Mouse (Mus musculus) lung, embryonic 14.5 days (tissue): ENCODE measurements around the gene Prpsap2. TPM values are rescaled to one million over a fixed set of nuclear protein-coding genes. Genes with fewer than 3 reads are reported as not detected.

Experiments used
- ATAC-seq: fragments of 200-750 bp; cut with Nextera tagmentation; 2 replicates; pipeline ENCODE4 v1.8.0; 2017; ENCODE audit warnings: mild to moderate bottlenecking, moderate TSS enrichment, moderate library complexity; ENCODE audit not compliant: insufficient read depth
- DNase-seq: peaks from one replicate; pipeline ENCODE4 v3.0.0-alpha.2; 2015
- H3K27ac ChIP-seq: fragments of 300-500 bp; sonication (generic); 2 replicates; pipeline ENCODE4 v1.5.1; 2014; ENCODE audit warnings: low read depth, mild to moderate bottlenecking, moderate library complexity
- H3K27me3 ChIP-seq: fragments of 300-500 bp; sonication (generic); 2 replicates; pipeline ENCODE4 v1.6.1; 2014; ENCODE audit warnings: low read length, control low read depth; ENCODE audit not compliant: insufficient read depth
- H3K36me3 ChIP-seq: fragments of 300-500 bp; sonication (generic); 2 replicates; pipeline ENCODE4 v1.6.1; 2014; ENCODE audit warnings: control low read depth; ENCODE audit not compliant: insufficient read depth
- H3K4me1 ChIP-seq: fragments of 300-500 bp; sonication (generic); 2 replicates; pipeline ENCODE4 v1.6.1; 2014; ENCODE audit warnings: antibody characterized with exemption, control low read depth; ENCODE audit not compliant: insufficient read depth
- H3K4me2 ChIP-seq: fragments of 300-500 bp; sonication (generic); 2 replicates; pipeline ENCODE4 v1.6.1; 2014; ENCODE audit warnings: mild to moderate bottlenecking
- H3K4me3 ChIP-seq: fragments of 300-500 bp; sonication (generic); 2 replicates; pipeline ENCODE4 v1.5.1; 2014; ENCODE audit warnings: low read depth, low read length
- H3K9ac ChIP-seq: fragments of 300-500 bp; sonication (generic); 2 replicates; pipeline ENCODE4 v1.6.1; 2014
- H3K9me3 ChIP-seq: fragments of 300-500 bp; sonication (generic); 2 replicates; pipeline ENCODE4 v1.6.1; 2016; ENCODE audit warnings: low read depth, low read length, control low read depth
- CTCF ChIP-seq: IDR thresholded peaks from 2 replicates; pipeline ENCODE4 v1.5.1; 2016; ENCODE audit warnings: antibody characterized with exemption, low read depth
- WGBS: fragments of 180-500 bp; shearing (Covaris S2); extraction: QIAGEN DNeasy Blood & Tissue Kit; methylation state at CpG from one replicate; pipeline ENCODE4 v1.1.7; 2014; 5-methylcytosine and 5-hydroxymethylcytosine counted together
- polyA plus RNA-seq: library from polyadenylated mRNA; unstranded; fragments of >200 nt; fragmentation: Nextera tagmentation; extraction: Ambion mirVana; gene quantifications from 2 replicates; pipeline ENCODE4 v1.2.1, GENCODE M21; 2014

The Prpsap2 gene
- polyA plus RNA-seq, 1 experiment from 2014 or later: 26.7 TPM

DNA sequence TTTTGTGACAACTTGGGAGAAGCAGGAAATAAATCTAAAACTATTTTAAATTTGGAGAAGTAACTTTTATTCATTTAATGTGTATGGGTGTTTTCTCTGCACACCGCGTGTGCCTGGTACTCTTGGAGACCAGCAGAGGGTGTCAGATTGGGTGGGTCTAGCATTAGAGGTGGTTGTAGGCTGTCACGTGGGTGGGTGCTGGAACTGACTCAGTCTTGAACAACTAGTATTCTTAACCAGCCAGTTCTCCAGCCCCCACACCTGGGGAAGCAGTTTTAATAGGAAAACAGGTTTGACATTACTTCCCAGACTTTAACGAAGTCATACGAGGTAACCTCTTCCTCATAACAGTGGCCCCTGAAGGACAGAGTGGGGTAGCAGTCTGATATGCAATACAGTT is 1.4 kb downstream of the Prpsap2 start:
- WGBS: 68% methylated on average over 5 of the region's 5 CpGs
- peak overlapping the region; percentile 60 for H3K4me3 ChIP-seq
- no peaks in the 10 kb centered on the region for H3K4me1 ChIP-seq
- H3K27me3 ChIP-seq: no peaks in the 10 kb centered on the region
- DNase-seq: peak; percentile 11
- H3K36me3 ChIP-seq: peaks cover 6% of the 10 kb centered on the region
- peak; percentile 11 for TF ChIP-seq CTCF
- no peak for ATAC-seq
- no peak overlapping the region for H3K27ac ChIP-seq
- no peak overlapping the region for H3K9ac ChIP-seq
- H3K9me3 ChIP-seq: no peaks in the 10 kb centered on the region
- peak overlapping the region; percentile 73 for H3K4me2 ChIP-seq

DNA sequence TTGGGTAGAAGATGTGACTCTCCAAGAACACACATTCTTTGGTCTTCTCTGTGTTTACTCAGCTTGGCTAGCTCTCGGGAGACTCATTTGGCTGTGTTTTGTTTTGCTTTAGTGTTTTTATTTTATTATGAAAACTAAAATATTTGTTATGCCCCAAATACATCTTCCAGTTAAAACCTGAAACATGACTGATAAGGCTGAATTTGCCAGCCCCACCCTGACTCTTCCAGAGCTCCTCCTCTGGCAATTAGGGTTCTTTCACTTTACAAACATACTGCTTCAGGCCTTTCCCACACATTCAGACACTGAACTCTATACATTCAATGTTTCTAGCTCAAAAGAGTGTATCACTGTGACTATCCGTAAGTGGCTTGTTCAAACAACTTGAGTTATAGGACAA is 4.7 kb downstream of the Prpsap2 start:
- TF ChIP-seq CTCF: no peak
- H3K4me1 ChIP-seq: no peaks in the 10 kb centered on the region
- H3K4me3 ChIP-seq: no peak overlapping the region
- no peak overlapping the region for H3K4me2 ChIP-seq
- peaks cover 35% of the 10 kb centered on the region for H3K36me3 ChIP-seq
- no peak overlapping the region for H3K9ac ChIP-seq
- no peaks in the 10 kb centered on the region for H3K9me3 ChIP-seq
- DNase-seq: no peak
- no peaks in the 10 kb centered on the region for H3K27me3 ChIP-seq
- 72% methylated on average over 2 of the region's 2 CpGs for WGBS
- no peak for ATAC-seq
- no peak overlapping the region for H3K27ac ChIP-seq

DNA sequence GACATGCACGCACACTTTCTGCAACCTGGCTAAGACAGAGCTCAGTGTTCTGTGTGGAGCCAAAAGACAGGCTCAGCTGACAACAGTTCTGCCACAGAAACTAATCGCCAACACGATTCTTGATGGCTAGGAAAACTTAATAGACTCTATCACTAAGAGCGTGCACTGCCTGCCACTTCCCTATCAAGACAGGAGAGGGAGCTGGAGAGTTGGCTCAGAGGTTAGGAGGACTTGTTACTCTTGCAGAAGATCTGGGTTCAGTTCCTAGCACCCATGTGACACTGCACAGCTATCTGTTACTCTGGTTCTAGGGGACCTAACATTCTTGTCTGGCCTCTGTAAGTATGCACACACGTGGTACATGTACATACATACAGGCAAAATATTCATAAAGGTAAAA is 10.3 kb downstream of the Prpsap2 start:
- H3K9me3 ChIP-seq: no peaks in the 10 kb centered on the region
- WGBS: 78% methylated on average over 5 of the region's 5 CpGs
- no peak for ATAC-seq
- H3K27me3 ChIP-seq: no peaks in the 10 kb centered on the region
- H3K4me2 ChIP-seq: no peak overlapping the region
- H3K36me3 ChIP-seq: peaks cover 80% of the 10 kb centered on the region
- no peak overlapping the region for H3K27ac ChIP-seq
- peak; percentile 58 for TF ChIP-seq CTCF
- H3K4me3 ChIP-seq: no peak overlapping the region
- H3K4me1 ChIP-seq: no peaks in the 10 kb centered on the region
- no peak overlapping the region for H3K9ac ChIP-seq
- DNase-seq: peak; percentile 32

DNA sequence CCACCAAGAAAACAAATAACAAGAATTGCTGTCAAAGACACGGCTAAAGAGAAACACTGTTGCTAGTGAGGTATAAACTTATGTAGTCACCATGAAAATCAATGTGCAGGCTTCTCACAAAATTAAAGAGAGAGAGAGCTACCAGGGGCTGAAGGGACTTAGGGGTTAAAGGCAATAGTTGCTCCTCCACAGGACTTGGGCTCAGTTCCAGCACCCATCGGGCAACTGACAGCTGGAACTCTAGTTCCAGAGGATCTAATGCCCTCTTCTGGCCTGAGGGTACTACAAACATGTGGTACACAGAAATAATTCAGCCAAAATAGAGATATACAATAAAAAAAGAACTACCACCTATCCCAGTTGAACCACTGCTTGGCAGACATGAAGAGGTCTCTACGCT is 14.7 kb downstream of the Prpsap2 start:
- WGBS: 48% methylated on average over 3 of the region's 3 CpGs
- no peaks in the 10 kb centered on the region for H3K9me3 ChIP-seq
- no peak overlapping the region for H3K4me2 ChIP-seq
- H3K36me3 ChIP-seq: peaks cover 79% of the 10 kb centered on the region
- no peak for DNase-seq
- H3K27ac ChIP-seq: no peak overlapping the region
- H3K9ac ChIP-seq: no peak overlapping the region
- no peak overlapping the region for H3K4me3 ChIP-seq
- no peaks in the 10 kb centered on the region for H3K27me3 ChIP-seq
- no peak for ATAC-seq
- no peaks in the 10 kb centered on the region for H3K4me1 ChIP-seq
- no peak for TF ChIP-seq CTCF

DNA sequence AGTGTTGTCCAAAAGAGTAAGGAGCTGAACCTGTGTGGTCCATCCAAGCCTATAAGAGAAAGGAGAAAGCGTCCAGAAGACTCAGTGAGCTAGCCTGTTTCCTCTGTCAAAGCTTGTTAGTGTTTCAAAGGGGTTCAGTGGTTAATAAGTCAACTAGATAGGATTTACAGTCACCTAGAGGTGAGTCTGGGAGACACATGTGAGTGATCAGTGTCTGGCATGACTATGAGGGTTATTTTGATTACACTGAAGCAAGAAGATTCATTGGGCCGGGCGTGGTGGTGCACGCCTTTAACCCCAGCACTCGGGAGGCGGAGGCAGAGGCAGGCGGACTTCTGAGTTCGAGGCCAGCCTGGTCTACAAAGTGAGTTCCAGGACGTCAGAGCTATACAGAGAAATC is 16.1 kb downstream of the Prpsap2 start:
- H3K27me3 ChIP-seq: no peaks in the 10 kb centered on the region
- ATAC-seq: no peak
- no peaks in the 10 kb centered on the region for H3K9me3 ChIP-seq
- H3K9ac ChIP-seq: no peak overlapping the region
- H3K36me3 ChIP-seq: peaks cover 79% of the 10 kb centered on the region
- 88% methylated on average over 9 of the region's 9 CpGs for WGBS
- no peak overlapping the region for H3K27ac ChIP-seq
- no peak for TF ChIP-seq CTCF
- H3K4me1 ChIP-seq: no peaks in the 10 kb centered on the region
- H3K4me3 ChIP-seq: no peak overlapping the region
- H3K4me2 ChIP-seq: no peak overlapping the region
- no peak for DNase-seq

DNA sequence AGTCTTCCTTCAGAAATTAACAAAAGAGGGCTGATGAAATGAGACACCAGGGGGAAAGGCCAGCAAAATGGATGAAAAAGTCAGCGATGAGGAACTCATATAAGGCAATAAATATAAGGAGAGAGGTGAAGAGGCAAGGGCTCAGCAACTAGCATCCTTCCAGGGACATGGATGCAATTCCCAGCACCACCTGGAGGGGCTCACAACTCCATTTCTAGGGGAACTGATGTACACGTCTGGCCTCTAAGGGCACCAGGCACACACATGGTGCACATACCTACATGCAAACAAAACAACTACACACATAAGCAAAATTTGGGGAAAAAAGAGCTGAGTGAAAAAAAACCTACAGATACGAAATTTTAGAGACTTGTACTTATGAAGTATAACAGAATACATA is 17.4 kb downstream of the Prpsap2 start:
- peaks cover 79% of the 10 kb centered on the region for H3K36me3 ChIP-seq
- no peaks in the 10 kb centered on the region for H3K4me1 ChIP-seq
- peak; percentile 21 for DNase-seq
- TF ChIP-seq CTCF: peak; percentile 34; the same call in 1 of the 2 replicates
- H3K9ac ChIP-seq: no peak overlapping the region
- no peak overlapping the region for H3K27ac ChIP-seq
- no peaks in the 10 kb centered on the region for H3K27me3 ChIP-seq
- no peaks in the 10 kb centered on the region for H3K9me3 ChIP-seq
- 72% methylated on average over 3 of the region's 3 CpGs for WGBS
- no peak overlapping the region for H3K4me2 ChIP-seq
- ATAC-seq: no peak
- H3K4me3 ChIP-seq: no peak overlapping the region

DNA sequence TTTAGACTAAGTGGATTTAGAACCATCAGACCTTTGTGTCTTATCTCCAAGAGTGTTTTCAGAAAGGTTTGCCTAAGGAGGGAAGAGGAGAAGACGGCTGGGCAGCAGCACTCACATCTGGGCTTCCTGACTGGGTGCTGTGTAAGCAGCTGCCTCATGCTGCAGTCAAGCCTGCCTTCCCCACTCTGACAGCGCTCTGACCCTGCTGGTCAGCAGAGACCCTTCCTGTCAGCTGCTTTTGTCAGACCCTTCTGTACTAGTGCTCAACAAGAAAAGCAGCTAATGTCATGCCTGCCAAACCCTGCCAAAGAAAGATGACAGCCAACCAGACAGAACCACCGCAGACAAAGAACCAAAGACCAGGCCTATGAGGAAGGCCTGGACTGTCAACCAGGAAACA is 18.1 kb downstream of the Prpsap2 start:
- H3K27ac ChIP-seq: no peak overlapping the region
- H3K36me3 ChIP-seq: peaks cover 79% of the 10 kb centered on the region
- no peak overlapping the region for H3K4me2 ChIP-seq
- no peak for TF ChIP-seq CTCF
- whole genome bisulfite sequencing: 74% methylated on average over 3 of the region's 3 CpGs
- ATAC-seq (no peak), DNase-seq (no peak)
- H3K4me3 ChIP-seq: no peak overlapping the region
- no peaks in the 10 kb centered on the region for H3K9me3 ChIP-seq
- no peaks in the 10 kb centered on the region for H3K27me3 ChIP-seq
- no peak overlapping the region for H3K9ac ChIP-seq
- H3K4me1 ChIP-seq: no peaks in the 10 kb centered on the region

DNA sequence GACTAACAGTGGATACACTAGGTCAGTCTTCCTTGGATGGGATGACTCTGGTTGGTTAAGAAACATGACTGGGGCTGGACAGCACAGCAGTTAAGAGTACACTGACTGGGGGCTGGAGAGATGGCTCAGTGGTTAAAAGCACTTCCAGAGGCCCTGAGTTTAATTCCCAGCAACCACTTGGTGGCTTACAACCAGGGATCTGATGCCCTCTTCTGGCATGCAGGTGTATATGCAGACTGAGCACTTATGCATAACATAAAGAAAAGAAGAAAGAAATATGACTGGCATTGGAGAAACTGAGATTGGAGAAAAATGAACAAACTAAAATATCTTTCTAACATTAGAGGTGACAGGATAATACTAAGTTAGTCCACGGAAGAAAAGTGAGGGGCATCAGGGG is 21.4 kb downstream of the Prpsap2 start:
- WGBS: 97% methylated on average over 1 of the region's 1 CpGs
- Histone ChIP-seq H3K27ac (no peak overlapping the region), H3K4me1 (no peaks in the 10 kb centered on the region), H3K27me3 (no peaks in the 10 kb centered on the region), H3K9me3 (no peaks in the 10 kb centered on the region), H3K4me2 (no peak overlapping the region), H3K36me3 (peaks cover 87% of the 10 kb centered on the region), H3K4me3 (no peak overlapping the region), H3K9ac (no peak overlapping the region)
- DNase-seq: no peak
- TF ChIP-seq CTCF: no peak; the same call in 1 of the 2 replicates
- no peak for ATAC-seq
